In the genomic region with DNA sequence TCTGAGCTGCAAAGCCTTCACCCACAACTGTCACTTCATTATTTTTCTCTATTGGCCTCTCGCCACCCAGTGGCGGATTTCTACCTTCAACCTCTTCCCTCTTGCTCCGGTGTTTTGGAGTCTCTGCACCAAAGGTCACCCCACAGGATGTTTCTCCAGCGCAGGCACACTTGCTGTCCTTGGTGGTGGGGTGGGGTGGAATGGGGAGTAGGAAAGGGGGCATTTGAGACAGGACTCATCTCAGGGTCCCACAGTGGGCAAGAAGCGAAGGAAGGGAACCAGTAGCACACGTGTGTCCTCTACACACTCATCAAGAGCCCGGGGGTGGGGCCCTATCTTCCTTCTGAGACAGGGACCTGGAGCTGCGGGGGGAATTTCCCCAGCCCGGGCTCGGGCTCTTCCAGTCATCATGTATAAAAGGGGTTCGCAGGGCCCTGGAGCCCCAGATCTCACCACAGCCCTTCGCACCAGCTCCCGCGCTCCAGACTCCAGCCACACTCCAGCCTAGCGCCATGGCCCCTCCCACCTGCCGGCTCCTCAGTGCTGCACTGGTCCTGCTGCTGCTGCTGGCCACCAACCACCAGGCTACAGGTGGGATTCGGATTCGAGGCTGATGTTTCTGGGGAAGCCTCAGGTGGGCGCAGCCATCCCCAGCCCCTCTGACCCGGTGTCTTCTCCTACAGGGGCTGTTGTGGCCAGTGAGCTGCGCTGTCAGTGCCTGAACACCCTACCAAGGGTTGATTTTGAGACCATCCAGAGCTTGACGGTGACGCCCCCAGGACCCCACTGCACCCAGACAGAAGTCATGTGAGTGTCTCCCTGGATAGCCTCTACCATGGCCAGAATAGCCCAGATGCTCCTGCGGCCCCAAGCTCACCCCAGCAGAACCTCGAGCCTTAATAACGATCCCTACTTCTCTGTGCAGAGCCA, we compare ENCODE assay signal across 9 mouse cellular contexts. TPM values are rescaled to one million over a fixed set of nuclear protein-coding genes. Genes with fewer than 3 reads are reported as not detected.
DNase-seq lines count a peak whose midpoint lies in the region; ATAC-seq and TF ChIP-seq lines count a peak whose summit lies in the region.
"Had no signal": no experiment of that assay in that cellular context is flagged by ENCODE, and none has a peak within 500 bp of the region (broad histone marks: within the 10 kb centered on the region; RNA-seq: fewer than 3 reads in every experiment).

A gene (plus strand): TSS at position 445 of the 930 bp plus-strand sequence.

- TF ChIP-seq CTCF in hindbrain, postnatal 0 days (IDR thresholded peaks at IDR 0.05; ENCODE audit: low read depth): peak; percentile 51

- peak within 1 kb of the TSS; percentile 28 for H3K4me3 ChIP-seq in embryonic facial prominence, embryonic 12.5 days
- peak within 1 kb of the TSS; percentile 30 for H3K4me3 ChIP-seq in hindbrain, postnatal 0 days (ENCODE audit: low read length)
- H3K4me3 ChIP-seq in liver, embryonic 12.5 days: peak within 1 kb of the TSS; percentile 32

- no peaks in the 10 kb centered on the region for H3K9me3 ChIP-seq in embryonic facial prominence, embryonic 12.5 days
- no peaks in the 10 kb centered on the region for H3K9me3 ChIP-seq in hindbrain, postnatal 0 days (ENCODE audit: low read length)
- no peaks in the 10 kb centered on the region for H3K9me3 ChIP-seq in liver, embryonic 12.5 days (replicated peaks)

- H3K4me2 ChIP-seq in embryonic facial prominence, embryonic 12.5 days (replicated peaks): peak within 1 kb of the TSS; percentile 69
- H3K4me2 ChIP-seq in hindbrain, postnatal 0 days (ENCODE audit: low read depth, low read length): peak within 1 kb of the TSS; percentile 65
- H3K4me2 ChIP-seq in liver, embryonic 12.5 days: peak within 1 kb of the TSS; percentile 59

- ATAC-seq in embryonic facial prominence, embryonic 12.5 days (ENCODE audit: insufficient number of reproducible peaks, insufficient read depth, low FRiP score, low TSS enrichment): peak; percentile 87
- peak; percentile 89 for ATAC-seq in hindbrain, postnatal 0 days
- peak; percentile 51; the same call in 1 of the 2 replicates for ATAC-seq in liver, embryonic 12.5 days
- ATAC-seq in monocyte, adult 5-6 weeks (replicated peaks; ENCODE audit: insufficient number of reproducible peaks, low FRiP score, low TSS enrichment, poor library complexity, severe bottlenecking): peak; percentile 23; the same call in 1 of the 2 replicates

- peak; percentile 8 for DNase-seq in thymus, postnatal 4 days
- no peak for DNase-seq in thymus, postnatal 25 days
- peak; percentile 70 for DNase-seq in hindbrain, postnatal 0 days (ENCODE audit: low spot score)
- DNase-seq in left cerebral cortex, postnatal 25 days (ENCODE audit: low spot score in 2 of 2): no peak
- DNase-seq in spleen, postnatal 36 days (ENCODE audit: low spot score in 2 of 2): no peak

- intact Hi-C loops in left cerebral cortex, postnatal 25 days (cut with DNase I): loop anchor here (2.0 kb wide), 1 partner anchor 125 kb away; no protein-coding TSS in a partner anchor

- no peaks in the 10 kb centered on the region for H3K27me3 ChIP-seq in embryonic facial prominence, embryonic 12.5 days
- H3K27me3 ChIP-seq in hindbrain, postnatal 0 days (ENCODE audit: insufficient read depth, low read length): no peaks in the 10 kb centered on the region
- no peaks in the 10 kb centered on the region; the same call in 1 of the 2 replicates for H3K27me3 ChIP-seq in liver, embryonic 12.5 days (replicated peaks)

- H3K36me3 ChIP-seq in embryonic facial prominence, embryonic 12.5 days: no peaks in the 10 kb centered on the region
- H3K36me3 ChIP-seq in hindbrain, postnatal 0 days (ENCODE audit: insufficient read depth, low read length): no peaks in the 10 kb centered on the region
- no peaks in the 10 kb centered on the region for H3K36me3 ChIP-seq in liver, embryonic 12.5 days

- H3K4me1 ChIP-seq in embryonic facial prominence, embryonic 12.5 days: no peaks in the 10 kb centered on the region
- H3K4me1 ChIP-seq in hindbrain, postnatal 0 days (ENCODE audit: insufficient read depth, low read length): peaks cover 3% of the 10 kb centered on the region; the same call in 1 of the 2 replicates
- no peaks in the 10 kb centered on the region for H3K4me1 ChIP-seq in liver, embryonic 12.5 days

- whole genome bisulfite sequencing in embryonic facial prominence, embryonic 12.5 days: 13% methylated on average over 26 of the region's 26 CpGs
- 16% methylated on average over 25 of the region's 26 CpGs for WGBS in hindbrain, postnatal 0 days
- WGBS in liver, embryonic 12.5 days (ENCODE audit: insufficient replicate concordance): 14% methylated on average over 26 of the region's 26 CpGs

- H3K27ac ChIP-seq in embryonic facial prominence, embryonic 12.5 days: no peak within 1 kb of the TSS
- H3K27ac ChIP-seq in hindbrain, postnatal 0 days: no peak within 1 kb of the TSS
- H3K27ac ChIP-seq in liver, embryonic 12.5 days: no peak within 1 kb of the TSS

- H3K9ac ChIP-seq in embryonic facial prominence, embryonic 12.5 days: no peak within 1 kb of the TSS
- H3K9ac ChIP-seq in hindbrain, postnatal 0 days (replicated peaks; ENCODE audit: low read length): 0 out of 2 replicates have a peak within 1 kb of the TSS, but pooled peaks have one; percentile 10
- no peak within 1 kb of the TSS for H3K9ac ChIP-seq in liver, embryonic 12.5 days

RNA-seq across cellular contexts. Expression of the gene that starts here (rescaled TPM):
- polyA plus RNA-seq in embryonic facial prominence, embryonic 12.5 days (2016; fragmentation: Nextera tagmentation; extraction: Ambion mirVana): 0.31 and 0.59 TPM in 2 replicates
- total RNA-seq in hindbrain, postnatal 0 days (2014; rRNA removed): not detected in 2 replicates
- 0.24 and 0.29 TPM in 2 replicates for polyA plus RNA-seq in hindbrain, postnatal 0 days (2015; fragmentation: Nextera tagmentation; extraction: Ambion mirVana)
- polyA plus RNA-seq in liver, embryonic 12.5 days (2016; fragmentation: Nextera tagmentation; extraction: Ambion mirVana): not detected in 2 replicates
- total RNA-seq in monocyte, adult 5-6 weeks (2017): not detected in 3 replicates
- not detected for total RNA-seq in left cerebral cortex, postnatal 25 days (2021)
- polyA plus RNA-seq: cortical plate, adult 2 months had no signal

Comparison
In these comparisons a context has a peak if more than half of its experiments do, and no peak if none do; other contexts are left out.
1. Peak in ATAC-seq, H3K4me3 ChIP-seq and H3K4me2 ChIP-seq in embryonic facial prominence, embryonic 12.5 days; RNA of the gene not detected or under 1 TPM.
2. Peak in DNase-seq, ATAC-seq, H3K4me3 ChIP-seq, H3K9ac ChIP-seq and H3K4me2 ChIP-seq in hindbrain, postnatal 0 days; RNA of the gene not detected or under 1 TPM.
3. Peak in ATAC-seq, H3K4me3 ChIP-seq and H3K4me2 ChIP-seq in liver, embryonic 12.5 days; RNA of the gene not detected or under 1 TPM.
4. Peak in ATAC-seq in monocyte, adult 5-6 weeks; RNA of the gene not detected or under 1 TPM.
5. ATAC-seq: peak in every context shown above with its lines; median percentile 89 in hindbrain, postnatal 0 days; 87 in embryonic facial prominence, embryonic 12.5 days; 51 in liver, embryonic 12.5 days; 23 in monocyte, adult 5-6 weeks.